14 mouse cellular contexts compared by ENCODE assay signal in genomic region chr6:100505506-100506247, GRCm38 (mm10).
DNase-seq lines count a peak whose midpoint lies in the region; ATAC-seq and TF ChIP-seq lines count a peak whose summit lies in the region.
"Had no signal": no experiment of that assay in that cellular context is flagged by ENCODE, and none has a peak within 500 bp of the region (broad histone marks: within the 10 kb centered on the region; RNA-seq: fewer than 3 reads in every experiment).

No protein-coding gene starts in this region.

- no peaks in the 10 kb centered on the region for H3K4me1 ChIP-seq in lung, postnatal 0 days (ENCODE audit: insufficient read depth, low read depth, low read length)
- H3K4me1 ChIP-seq in hindbrain, embryonic 13.5 days (replicated peaks): peaks cover 30% of the 10 kb centered on the region
- H3K4me1 ChIP-seq in neural tube, embryonic 13.5 days (replicated peaks): peaks cover 35% of the 10 kb centered on the region
- 0 out of 2 replicates have a peak, but pooled peaks cover 2% of the 10 kb centered on the region for H3K4me1 ChIP-seq in stomach, postnatal 0 days (replicated peaks; ENCODE audit: control insufficient read depth, insufficient read depth)

- DNase-seq in lung, postnatal 14 days: peak; percentile 12
- no peak for DNase-seq in lung, postnatal 0 days (ENCODE audit: low spot score)
- DNase-seq in ZHBTc4 (ENCODE audit: low read depth, low spot score): peak; percentile 74
- DNase-seq in stomach, postnatal 0 days (ENCODE audit: low spot score): no peak
- DNase-seq in layer of hippocampus, postnatal 36 days: no peak
- DNase-seq: cerebellum, adult 9-10 months; spleen, adult 18-20 months; thymus, postnatal 36 days had no signal

- H3K27me3 ChIP-seq in lung, postnatal 0 days (replicated peaks; ENCODE audit: insufficient read depth, low read length): no peaks in the 10 kb centered on the region
- H3K27me3 ChIP-seq in hindbrain, embryonic 13.5 days: peaks cover 71% of the 10 kb centered on the region
- peaks cover 39% of the 10 kb centered on the region for H3K27me3 ChIP-seq in neural tube, embryonic 13.5 days
- H3K27me3 ChIP-seq in stomach, postnatal 0 days (ENCODE audit: control insufficient read depth, insufficient read depth, low read length): no peaks in the 10 kb centered on the region
- H3K27me3 ChIP-seq: limb, embryonic 15.5 days had no signal

- no peak overlapping the region for H3K27ac ChIP-seq in lung, postnatal 0 days (ENCODE audit: low read length)
- H3K27ac ChIP-seq in hindbrain, embryonic 13.5 days: no peak overlapping the region
- H3K27ac ChIP-seq in neural tube, embryonic 13.5 days (replicated peaks): no peak overlapping the region
- H3K27ac ChIP-seq in stomach, postnatal 0 days (replicated peaks): no peak overlapping the region
- H3K27ac ChIP-seq: heart, embryonic 10.5 days; limb, embryonic 15.5 days had no signal

- no peak for ATAC-seq in lung, postnatal 0 days
- peak; percentile 60 for ATAC-seq in hindbrain, embryonic 13.5 days (ENCODE audit: low FRiP score)
- 0 out of 2 replicates have a peak, but pooled peaks have one; percentile 20 for ATAC-seq in neural tube, embryonic 13.5 days (ENCODE audit: low read depth)
- ATAC-seq in stomach, postnatal 0 days (ENCODE audit: low FRiP score, low TSS enrichment): no peak

- no peak overlapping the region for H3K9ac ChIP-seq in lung, postnatal 0 days (replicated peaks; ENCODE audit: low read depth)
- no peak overlapping the region for H3K9ac ChIP-seq in hindbrain, embryonic 13.5 days
- H3K9ac ChIP-seq in neural tube, embryonic 13.5 days: no peak overlapping the region
- H3K9ac ChIP-seq in stomach, postnatal 0 days (ENCODE audit: low read length): no peak overlapping the region
- H3K9ac ChIP-seq: limb, embryonic 15.5 days had no signal

- WGBS in lung, postnatal 0 days: 63% methylated on average over 15 of the region's 15 CpGs
- WGBS in hindbrain, embryonic 13.5 days: 38% methylated on average over 15 of the region's 15 CpGs
- WGBS in neural tube, embryonic 13.5 days: 38% methylated on average over 15 of the region's 15 CpGs
- WGBS in stomach, postnatal 0 days: 59% methylated on average over 15 of the region's 15 CpGs

- H3K9me3 ChIP-seq in lung, postnatal 0 days (ENCODE audit: low read length): no peaks in the 10 kb centered on the region
- H3K9me3 ChIP-seq in hindbrain, embryonic 13.5 days: no peaks in the 10 kb centered on the region
- no peaks in the 10 kb centered on the region for H3K9me3 ChIP-seq in neural tube, embryonic 13.5 days
- H3K9me3 ChIP-seq in stomach, postnatal 0 days (ENCODE audit: control insufficient read depth, low read length): no peaks in the 10 kb centered on the region
- H3K9me3 ChIP-seq: heart, embryonic 10.5 days; limb, embryonic 15.5 days; megakaryocyte, embryonic 14.5 days had no signal

- H3K4me2 ChIP-seq in lung, postnatal 0 days (replicated peaks; ENCODE audit: low read depth, low read length): no peak overlapping the region
- H3K4me2 ChIP-seq in hindbrain, embryonic 13.5 days: no peak overlapping the region
- no peak overlapping the region for H3K4me2 ChIP-seq in neural tube, embryonic 13.5 days
- H3K4me2 ChIP-seq in stomach, postnatal 0 days (replicated peaks; ENCODE audit: low read depth): no peak overlapping the region
- H3K4me2 ChIP-seq: limb, embryonic 15.5 days had no signal

- TF ChIP-seq CTCF in lung, postnatal 0 days (IDR thresholded peaks at IDR 0.05): no peak
- no peak for TF ChIP-seq CTCF in stomach, postnatal 0 days (IDR thresholded peaks at IDR 0.05; ENCODE audit: low read depth)

- no peaks in the 10 kb centered on the region for H3K36me3 ChIP-seq in lung, postnatal 0 days (ENCODE audit: insufficient read depth, low read length)
- H3K36me3 ChIP-seq in hindbrain, embryonic 13.5 days: no peaks in the 10 kb centered on the region
- no peaks in the 10 kb centered on the region for H3K36me3 ChIP-seq in neural tube, embryonic 13.5 days
- H3K36me3 ChIP-seq in stomach, postnatal 0 days (ENCODE audit: control insufficient read depth, insufficient read depth, low read length): no peaks in the 10 kb centered on the region
- H3K36me3 ChIP-seq: G1E; heart, embryonic 10.5 days; limb, embryonic 15.5 days had no signal

- no peak for TF ChIP-seq EP300 in lung, postnatal 0 days (IDR thresholded peaks at IDR 0.05)
- TF ChIP-seq EP300 in stomach, postnatal 0 days (optimal IDR thresholded peaks at IDR 0.05): no peak

- no peak overlapping the region for H3K4me3 ChIP-seq in lung, postnatal 0 days (ENCODE audit: low read depth, low read length)
- no peak overlapping the region for H3K4me3 ChIP-seq in hindbrain, embryonic 13.5 days
- H3K4me3 ChIP-seq in neural tube, embryonic 13.5 days: no peak overlapping the region
- no peak overlapping the region for H3K4me3 ChIP-seq in stomach, postnatal 0 days (ENCODE audit: low read depth, low read length)
- H3K4me3 ChIP-seq: heart, embryonic 10.5 days; limb, embryonic 15.5 days; megakaryocyte, embryonic 14.5 days had no signal

Comparison
In these comparisons a context has a peak if more than half of its experiments do, and no peak if none do; other contexts are left out.
1. DNase-seq: peak in lung, postnatal 14 days (single experiment) and ZHBTc4 (single experiment); none in lung, postnatal 0 days (single experiment), stomach, postnatal 0 days (single experiment) and layer of hippocampus, postnatal 36 days (0 of 2).
2. ATAC-seq: peak in hindbrain, embryonic 13.5 days (single experiment) and neural tube, embryonic 13.5 days (single experiment); none in lung, postnatal 0 days (single experiment) and stomach, postnatal 0 days (single experiment).